Mouse (Mus musculus) G1E-ER4 (cell line): ENCODE data around the gene Sec14l3. TPM values are rescaled to one million over a fixed set of nuclear protein-coding genes. Genes with fewer than 3 reads are reported as not detected.

ENCODE experiments used
- GATA1 ChIP-seq: IDR thresholded peaks from one replicate; pipeline ENCODE4 v1.8.0; 2012; ENCODE audit warnings: low read length, inconsistent platforms
- polyA plus RNA-seq: library from polyadenylated mRNA; stranded (reverse); fragments of >175 nt; gene quantifications from 2 replicates; pipeline ENCODE4 v1.2.3, GENCODE M21; 2012

Gene Sec14l3
- polyA plus RNA-seq, 1 experiment = not detected

GRCm38 (mm10) chr11:4046526-4046925, 18.1 kb upstream of the Sec14l3 start:
- TF ChIP-seq GATA1 = no peak

GRCm38 (mm10) chr11:4047766-4048165, 16.9 kb upstream of the Sec14l3 start:
- TF ChIP-seq GATA1 = no peak

GRCm38 (mm10) chr11:4048438-4048837, 16.2 kb upstream of the Sec14l3 start:
- TF ChIP-seq GATA1 = no peak

GRCm38 (mm10) chr11:4053586-4053985, 11.1 kb upstream of the Sec14l3 start:
- no peak for TF ChIP-seq GATA1

- TF ChIP-seq GATA1 = no peak
Measured at GRCm38 (mm10) chr11:4060866-4061575, 3.6 kb upstream of the Sec14l3 start.

GRCm38 (mm10) chr11:4062523-4062922, 2.1 kb upstream of the Sec14l3 start:
- TF ChIP-seq GATA1 = no peak

GRCm38 (mm10) chr11:4062981-4063380, 1.7 kb upstream of the Sec14l3 start:
- no peak for TF ChIP-seq GATA1

- no peak for TF ChIP-seq GATA1
Measured at GRCm38 (mm10) chr11:4069664-4070063, 5.0 kb downstream of the Sec14l3 start.

- TF ChIP-seq GATA1 = no peak
Measured at GRCm38 (mm10) chr11:4076633-4077032, 12.0 kb downstream of the Sec14l3 start.

- TF ChIP-seq GATA1 = no peak
Measured at GRCm38 (mm10) chr11:4078267-4078933, 13.8 kb downstream of the Sec14l3 start.

- TF ChIP-seq GATA1 = no peak
Measured at GRCm38 (mm10) chr11:4080219-4080618, 15.6 kb downstream of the Sec14l3 start.

- no peak for TF ChIP-seq GATA1
Measured at GRCm38 (mm10) chr11:4083316-4084078, 18.9 kb downstream of the Sec14l3 start.

GRCm38 (mm10) chr11:4086246-4086645, 21.6 kb downstream of the Sec14l3 start:
- no peak for TF ChIP-seq GATA1

GRCm38 (mm10) chr11:4087267-4087666, 22.6 kb downstream of the Sec14l3 start:
- TF ChIP-seq GATA1 = no peak

GRCm38 (mm10) chr11:4093459-4094377, 29.1 kb downstream of the Sec14l3 start:
- no peak for TF ChIP-seq GATA1
